Comparison of ENCODE assay signal across 28 mouse cellular contexts in the genomic region with DNA sequence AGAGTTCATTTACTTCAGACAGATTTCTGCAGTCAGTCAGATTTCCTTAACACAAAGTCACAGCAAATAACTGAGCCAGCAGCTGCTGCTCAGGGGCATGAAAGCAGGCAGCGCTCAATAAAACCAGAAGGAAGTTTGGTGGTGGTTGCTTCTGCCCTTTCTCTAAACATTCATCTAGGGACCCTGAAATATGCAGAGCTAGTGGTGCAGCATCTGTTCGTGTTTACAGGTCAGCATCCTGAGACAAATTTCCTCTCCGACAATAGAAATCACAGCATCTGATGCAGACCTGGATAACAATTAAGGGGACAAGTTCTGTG.
DNase-seq lines count a peak whose midpoint lies in the region; ATAC-seq and TF ChIP-seq lines count a peak whose summit lies in the region.
"Had no signal": no experiment of that assay in that cellular context is flagged by ENCODE, and none has a peak within 500 bp of the region (broad histone marks: within the 10 kb centered on the region; RNA-seq: fewer than 3 reads in every experiment).

No protein-coding gene starts in this region.

- H3K4me2 ChIP-seq in hindbrain, embryonic 13.5 days: no peak overlapping the region
- H3K4me2 ChIP-seq in lung, embryonic 15.5 days: no peak overlapping the region
- H3K4me2 ChIP-seq in lung, postnatal 0 days (replicated peaks; ENCODE audit: low read depth, low read length): no peak overlapping the region
- no peak overlapping the region for H3K4me2 ChIP-seq in neural tube, embryonic 14.5 days (ENCODE audit: low read depth, low read length)
- H3K4me2 ChIP-seq: forebrain, embryonic 13.5 days; heart, embryonic 15.5 days; hindbrain, embryonic 12.5 days; limb, embryonic 13.5 days; liver, embryonic 12.5 days; midbrain, embryonic 12.5 days; neural tube, embryonic 12.5 days; stomach, embryonic 15.5 days had no signal

- H3K4me3 ChIP-seq in hindbrain, embryonic 13.5 days: no peak overlapping the region
- H3K4me3 ChIP-seq in hindbrain, embryonic 10.5 days: no peak overlapping the region
- no peak overlapping the region for H3K4me3 ChIP-seq in lung, embryonic 15.5 days
- H3K4me3 ChIP-seq in lung, postnatal 0 days (ENCODE audit: low read depth, low read length): no peak overlapping the region
- no peak overlapping the region for H3K4me3 ChIP-seq in embryonic facial prominence, embryonic 10.5 days
- no peak overlapping the region for H3K4me3 ChIP-seq in neural tube, embryonic 14.5 days (ENCODE audit: low read depth, low read length)
- H3K4me3 ChIP-seq: erythroblast, embryonic 14.5 days; forebrain, embryonic 13.5 days; heart, embryonic 10.5 days; heart, embryonic 15.5 days; hindbrain, embryonic 12.5 days; layer of hippocampus, adult 2 months; left cerebral cortex, adult 2 months; limb, embryonic 13.5 days; liver, embryonic 12.5 days; megakaryocyte, embryonic 14.5 days; midbrain, embryonic 12.5 days; neural tube, embryonic 12.5 days; stomach, embryonic 15.5 days had no signal

- H3K36me3 ChIP-seq in hindbrain, embryonic 13.5 days: no peaks in the 10 kb centered on the region
- no peaks in the 10 kb centered on the region for H3K36me3 ChIP-seq in hindbrain, embryonic 10.5 days
- H3K36me3 ChIP-seq in lung, embryonic 15.5 days: no peaks in the 10 kb centered on the region
- no peaks in the 10 kb centered on the region for H3K36me3 ChIP-seq in lung, postnatal 0 days (ENCODE audit: insufficient read depth, low read length)
- H3K36me3 ChIP-seq in embryonic facial prominence, embryonic 10.5 days (replicated peaks): no peaks in the 10 kb centered on the region
- no peaks in the 10 kb centered on the region for H3K36me3 ChIP-seq in neural tube, embryonic 14.5 days (ENCODE audit: control insufficient read depth, insufficient read depth, low read length)
- H3K36me3 ChIP-seq: heart, embryonic 10.5 days; heart, embryonic 15.5 days; hindbrain, embryonic 12.5 days; limb, embryonic 13.5 days; liver, embryonic 12.5 days; midbrain, embryonic 12.5 days; neural tube, embryonic 12.5 days; stomach, embryonic 15.5 days had no signal

- 0 out of 2 replicates have a peak, but pooled peaks have one; percentile 24 for ATAC-seq in hindbrain, embryonic 13.5 days (ENCODE audit: low FRiP score)
- ATAC-seq in lung, embryonic 15.5 days (ENCODE audit: borderline replicate concordance, extremely low read depth, low FRiP score, low TSS enrichment): 0 out of 2 replicates have a peak, but pooled peaks have one; percentile 27
- ATAC-seq in lung, postnatal 0 days: no peak
- peak; percentile 41; the same call in 1 of the 2 replicates for ATAC-seq in neural tube, embryonic 14.5 days (ENCODE audit: low read depth)
- ATAC-seq: forebrain, embryonic 13.5 days; liver, embryonic 12.5 days; liver, postnatal 0 days had no signal

- H3K4me1 ChIP-seq in hindbrain, embryonic 13.5 days (replicated peaks): peaks cover 9% of the 10 kb centered on the region
- H3K4me1 ChIP-seq in hindbrain, embryonic 10.5 days (replicated peaks): no peaks in the 10 kb centered on the region
- peaks cover 18% of the 10 kb centered on the region for H3K4me1 ChIP-seq in lung, embryonic 15.5 days
- H3K4me1 ChIP-seq in lung, postnatal 0 days (ENCODE audit: insufficient read depth, low read depth, low read length): no peaks in the 10 kb centered on the region; the same call in 1 of the 2 replicates
- peaks cover 10% of the 10 kb centered on the region for H3K4me1 ChIP-seq in embryonic facial prominence, embryonic 10.5 days
- peaks cover 11% of the 10 kb centered on the region; the same call in 1 of the 2 replicates for H3K4me1 ChIP-seq in neural tube, embryonic 14.5 days (ENCODE audit: control insufficient read depth, insufficient read depth, low read length)
- H3K4me1 ChIP-seq: heart, embryonic 10.5 days; heart, embryonic 15.5 days; liver, embryonic 12.5 days; midbrain, embryonic 12.5 days; stomach, embryonic 15.5 days had no signal

- no peaks in the 10 kb centered on the region for H3K9me3 ChIP-seq in hindbrain, embryonic 13.5 days
- H3K9me3 ChIP-seq in hindbrain, embryonic 10.5 days: no peaks in the 10 kb centered on the region
- no peaks in the 10 kb centered on the region for H3K9me3 ChIP-seq in lung, embryonic 15.5 days
- no peaks in the 10 kb centered on the region for H3K9me3 ChIP-seq in lung, postnatal 0 days (ENCODE audit: low read length)
- no peaks in the 10 kb centered on the region for H3K9me3 ChIP-seq in embryonic facial prominence, embryonic 10.5 days
- no peaks in the 10 kb centered on the region for H3K9me3 ChIP-seq in neural tube, embryonic 14.5 days (ENCODE audit: control insufficient read depth, low read length)
- H3K9me3 ChIP-seq: forebrain, embryonic 13.5 days; heart, embryonic 10.5 days; heart, embryonic 15.5 days; hindbrain, embryonic 12.5 days; limb, embryonic 13.5 days; liver, embryonic 12.5 days; megakaryocyte, embryonic 14.5 days; midbrain, embryonic 12.5 days; neural tube, embryonic 12.5 days; stomach, embryonic 15.5 days had no signal

- no peak for TF ChIP-seq EP300 in lung, postnatal 0 days (IDR thresholded peaks at IDR 0.05)

- 66% methylated on average over 3 of the region's 3 CpGs for WGBS in hindbrain, embryonic 13.5 days
- 70% methylated on average over 3 of the region's 3 CpGs for WGBS in hindbrain, embryonic 10.5 days
- WGBS in lung, embryonic 15.5 days: 37% methylated on average over 3 of the region's 3 CpGs
- 42% methylated on average over 3 of the region's 3 CpGs for WGBS in lung, postnatal 0 days
- WGBS in embryonic facial prominence, embryonic 10.5 days: 59% methylated on average over 3 of the region's 3 CpGs
- 58% methylated on average over 3 of the region's 3 CpGs for WGBS in neural tube, embryonic 14.5 days

- TF ChIP-seq CTCF in lung, postnatal 0 days (IDR thresholded peaks at IDR 0.05): no peak

- 0 out of 2 replicates have a peak overlapping the region, but pooled peaks have one; percentile 50 for H3K27ac ChIP-seq in hindbrain, embryonic 13.5 days
- H3K27ac ChIP-seq in hindbrain, embryonic 10.5 days: no peak overlapping the region
- peak overlapping the region; percentile 20 for H3K27ac ChIP-seq in lung, embryonic 15.5 days
- H3K27ac ChIP-seq in lung, postnatal 0 days (ENCODE audit: low read length): no peak overlapping the region
- no peak overlapping the region for H3K27ac ChIP-seq in embryonic facial prominence, embryonic 10.5 days (replicated peaks)
- H3K27ac ChIP-seq in neural tube, embryonic 14.5 days (ENCODE audit: low read depth, low read length): no peak overlapping the region
- H3K27ac ChIP-seq: forebrain, embryonic 13.5 days; heart, embryonic 10.5 days; heart, embryonic 15.5 days; hindbrain, embryonic 12.5 days; layer of hippocampus, adult 2 months; left cerebral cortex, adult 2 months; limb, embryonic 13.5 days; liver, embryonic 12.5 days; midbrain, embryonic 12.5 days; neural tube, embryonic 12.5 days; stomach, embryonic 15.5 days had no signal

- no peaks in the 10 kb centered on the region for H3K27me3 ChIP-seq in hindbrain, embryonic 13.5 days
- H3K27me3 ChIP-seq in hindbrain, embryonic 10.5 days (ENCODE audit: insufficient read depth, poor library complexity, severe bottlenecking): no peaks in the 10 kb centered on the region
- H3K27me3 ChIP-seq in lung, embryonic 15.5 days: no peaks in the 10 kb centered on the region
- no peaks in the 10 kb centered on the region for H3K27me3 ChIP-seq in lung, postnatal 0 days (replicated peaks; ENCODE audit: insufficient read depth, low read length)
- H3K27me3 ChIP-seq in embryonic facial prominence, embryonic 10.5 days (replicated peaks; ENCODE audit: low read depth, poor library complexity, severe bottlenecking): no peaks in the 10 kb centered on the region
- H3K27me3 ChIP-seq in neural tube, embryonic 14.5 days (ENCODE audit: control insufficient read depth, insufficient read depth, low read length): no peaks in the 10 kb centered on the region
- H3K27me3 ChIP-seq: forebrain, embryonic 13.5 days; heart, embryonic 15.5 days; hindbrain, embryonic 12.5 days; limb, embryonic 13.5 days; liver, embryonic 12.5 days; megakaryocyte, embryonic 14.5 days; midbrain, embryonic 12.5 days; neural tube, embryonic 12.5 days; stomach, embryonic 15.5 days had no signal

- no peak for DNase-seq in hindbrain, embryonic 10.5 days (ENCODE audit: low spot score)
- DNase-seq in lung, postnatal 0 days (ENCODE audit: low spot score): no peak
- DNase-seq in embryonic facial prominence, embryonic 10.5 days (ENCODE audit: low spot score): peak; percentile 11
- DNase-seq: adrenal gland, postnatal 25 days; B cell, adult 2 months; cerebellum, adult 18-20 months; gastrocnemius, postnatal 25 days; heart, adult 11 months; kidney, adult 11 months; kidney, postnatal 36 days; liver, postnatal 0 days; right cerebral cortex, postnatal 25 days had no signal

- H3K9ac ChIP-seq in hindbrain, embryonic 13.5 days: no peak overlapping the region
- H3K9ac ChIP-seq in lung, embryonic 15.5 days: no peak overlapping the region
- H3K9ac ChIP-seq in lung, postnatal 0 days (replicated peaks; ENCODE audit: low read depth): no peak overlapping the region
- H3K9ac ChIP-seq in neural tube, embryonic 14.5 days (replicated peaks; ENCODE audit: low read depth, low read length): no peak overlapping the region
- H3K9ac ChIP-seq: forebrain, embryonic 13.5 days; heart, embryonic 15.5 days; hindbrain, embryonic 12.5 days; limb, embryonic 13.5 days; liver, embryonic 12.5 days; liver, postnatal 0 days; midbrain, embryonic 12.5 days; neural tube, embryonic 12.5 days; stomach, embryonic 15.5 days had no signal

Comparison
In these comparisons a context has a peak if more than half of its experiments do, and no peak if none do; other contexts are left out.
1. H3K27ac ChIP-seq: peak in hindbrain, embryonic 13.5 days (single experiment) and lung, embryonic 15.5 days (single experiment); none in hindbrain, embryonic 10.5 days (single experiment), lung, postnatal 0 days (single experiment), embryonic facial prominence, embryonic 10.5 days (single experiment) and neural tube, embryonic 14.5 days (single experiment).